Mouse (Mus musculus): ENCODE measurements around the gene Zswim5.
"Not testable (repeated sequence)": the region's sequence is repeated elsewhere in the genome, so short reads cannot be mapped to it uniquely, and the experiment has no call there.

Zswim5 gene

GRCm38 (mm10) chr4:116876995-116877728, at the start of gene Zswim5:
TSS of gene Zswim5 (plus strand) at chr4:116877376.
- DNase-seq, result peak; percentile 58

DNA sequence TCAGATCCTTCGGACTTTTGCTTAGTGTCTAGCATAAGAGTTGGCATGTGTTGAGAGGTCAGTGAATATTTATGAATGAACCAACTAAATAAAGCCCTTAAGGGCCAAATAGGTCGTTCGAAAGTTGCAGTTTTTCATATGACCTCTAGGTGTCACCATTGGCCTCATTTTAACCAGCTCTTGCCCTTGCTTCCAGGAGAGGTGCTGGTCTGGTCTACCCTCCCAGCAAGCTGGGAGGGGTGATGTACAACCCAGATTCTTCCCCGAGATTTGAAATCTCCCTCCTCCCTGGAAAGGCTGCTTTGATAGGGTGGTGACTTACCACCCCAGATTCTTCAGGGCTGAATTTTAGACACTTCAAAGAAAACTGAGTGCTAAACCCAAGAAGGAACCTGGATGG, 49.4 kb upstream of the Zswim5 start:
- peak; percentile 64 for DNase-seq

GRCm38 (mm10) chr4:116829364-116830069, 47.7 kb upstream of the Zswim5 start:
- DNase-seq, result peak; percentile 54

DNA sequence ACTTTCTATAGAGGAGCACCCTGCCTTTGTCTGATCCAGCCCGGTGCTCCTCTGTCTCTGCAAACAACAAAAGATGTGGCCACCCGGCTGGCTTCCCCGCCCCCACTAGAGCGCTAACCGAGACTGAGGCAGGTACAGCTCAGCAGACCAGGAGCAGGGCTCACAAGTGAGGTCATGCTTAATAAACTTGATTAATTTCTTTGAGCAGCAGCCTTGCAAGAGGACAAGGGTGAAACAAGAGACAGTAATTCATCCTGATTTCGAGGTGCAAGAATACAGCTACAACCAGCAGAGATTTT, 47.2 kb upstream of the Zswim5 start:
- DNase-seq, result no peak

GRCm38 (mm10) chr4:116838999-116839398, 38.2 kb upstream of the Zswim5 start:
- no peak for DNase-seq

GRCm38 (mm10) chr4:116840096-116840495, 37.1 kb upstream of the Zswim5 start:
- DNase-seq, result not testable (repeated sequence)

GRCm38 (mm10) chr4:116840841-116841240, 36.3 kb upstream of the Zswim5 start:
- no peak for DNase-seq

GRCm38 (mm10) chr4:116844324-116844723, 32.9 kb upstream of the Zswim5 start:
- DNase-seq, result no peak

DNA sequence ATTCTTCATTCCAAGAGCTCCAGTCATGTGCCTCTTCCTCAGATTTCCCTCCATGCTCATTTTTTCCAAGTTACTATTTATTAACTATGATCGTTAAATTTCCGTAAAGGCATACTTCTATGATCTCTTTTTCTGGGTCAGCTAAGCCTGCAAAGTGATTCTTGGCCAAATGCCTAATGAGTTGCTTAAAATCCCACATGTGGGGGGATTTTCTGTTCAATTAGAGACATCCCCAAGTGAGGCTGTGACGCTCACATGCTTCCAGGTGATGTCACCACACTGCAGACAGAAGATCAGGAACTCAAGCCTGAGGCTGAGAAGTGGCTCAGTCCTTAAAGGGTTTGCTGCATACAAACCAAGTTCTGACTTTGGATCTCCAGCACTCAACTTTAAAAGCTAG, 27.3 kb upstream of the Zswim5 start:
- DNase-seq, result no peak

DNA sequence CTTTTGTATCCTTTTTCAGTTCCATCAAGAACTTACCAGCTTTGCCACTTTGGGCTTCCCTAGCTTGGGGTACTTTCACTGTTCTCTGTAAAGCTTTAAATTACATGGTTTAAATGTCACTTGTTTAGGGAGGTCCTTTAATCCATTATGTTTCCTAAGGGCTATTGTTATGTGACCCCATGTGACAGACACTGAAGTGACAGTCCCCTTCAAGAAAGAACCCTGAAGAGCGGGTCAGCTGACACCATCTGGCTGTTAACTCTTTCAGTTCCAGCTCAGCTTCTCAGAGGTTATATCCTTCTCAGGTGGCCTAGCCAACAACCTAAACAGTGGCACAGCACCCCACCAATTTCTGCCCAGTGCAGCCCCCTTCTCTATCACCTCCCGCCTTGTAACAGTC, 22.9 kb upstream of the Zswim5 start:
- DNase-seq, result no peak

- no peak for DNase-seq
Measured at GRCm38 (mm10) chr4:116857203-116857602, 20.0 kb upstream of the Zswim5 start.

GRCm38 (mm10) chr4:116859711-116860110, 17.5 kb upstream of the Zswim5 start:
- DNase-seq, result no peak

GRCm38 (mm10) chr4:116862023-116862422, 15.2 kb upstream of the Zswim5 start:
- no peak for DNase-seq

GRCm38 (mm10) chr4:116869898-116870297, 7.3 kb upstream of the Zswim5 start:
- no peak for DNase-seq

DNA sequence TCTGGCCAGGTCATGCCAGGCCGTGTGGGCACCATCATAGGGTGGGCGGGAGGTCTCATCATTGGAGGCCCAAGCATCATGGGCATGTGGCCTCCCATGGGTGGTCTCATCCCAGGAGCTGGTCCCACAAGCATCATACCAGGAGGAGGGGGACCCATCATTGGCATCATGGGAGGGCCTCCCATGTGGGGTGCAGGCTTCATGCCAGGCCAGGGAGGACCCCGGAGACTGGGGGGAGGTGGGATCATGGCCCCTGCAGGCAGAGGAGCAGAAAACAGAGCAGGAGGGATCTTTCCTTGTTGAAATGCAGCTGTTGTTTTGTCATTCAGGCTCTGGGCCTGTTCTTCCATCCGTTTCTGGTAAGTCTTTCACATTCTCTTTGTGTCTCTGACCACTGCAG, 2.6 kb upstream of the Zswim5 start:
- DNase-seq, result no peak

DNA sequence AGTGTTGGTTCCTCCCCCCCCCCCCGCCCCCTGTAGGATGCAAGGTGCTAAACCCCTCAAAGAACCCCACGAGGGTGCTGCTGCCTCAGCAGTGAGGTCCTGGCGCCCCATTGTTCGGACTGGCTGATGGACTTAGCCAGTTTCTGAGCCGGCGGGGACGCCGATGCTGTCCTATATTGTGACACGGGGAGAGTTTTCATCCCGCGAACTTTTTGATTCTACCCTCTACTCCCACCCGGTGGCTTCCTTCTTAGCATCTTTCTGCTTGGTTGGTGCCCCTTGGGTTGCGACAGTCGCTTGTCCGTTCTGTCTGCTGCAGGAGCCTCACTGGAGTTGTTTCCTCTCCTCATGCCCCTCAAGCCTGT, 564 bp upstream of the Zswim5 start:
- DNase-seq, result peak; percentile 32

- DNase-seq, result peak; percentile 10
Measured at GRCm38 (mm10) chr4:116877729-116878321, 649 bp downstream of the Zswim5 start.

DNA sequence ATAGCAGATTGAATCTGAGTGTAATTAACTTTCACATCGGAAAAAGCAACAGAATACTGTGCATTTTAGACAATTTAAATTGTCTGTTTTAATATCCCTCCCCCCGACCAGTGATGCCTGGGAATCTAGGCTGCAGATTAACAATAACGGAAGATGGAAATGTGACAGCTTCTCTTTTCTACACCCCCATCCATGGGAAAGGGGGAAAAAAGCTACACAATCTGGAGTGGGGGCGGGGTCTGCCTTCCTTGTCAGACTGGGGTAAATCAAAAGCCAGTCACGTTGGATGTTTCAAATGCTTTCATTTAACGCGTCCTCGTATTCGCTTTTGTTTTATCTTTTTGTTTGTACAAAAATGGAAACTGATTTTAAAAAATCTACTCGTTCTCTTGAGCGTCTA, 1.3 kb downstream of the Zswim5 start:
- DNase-seq, result peak; percentile 13

DNA sequence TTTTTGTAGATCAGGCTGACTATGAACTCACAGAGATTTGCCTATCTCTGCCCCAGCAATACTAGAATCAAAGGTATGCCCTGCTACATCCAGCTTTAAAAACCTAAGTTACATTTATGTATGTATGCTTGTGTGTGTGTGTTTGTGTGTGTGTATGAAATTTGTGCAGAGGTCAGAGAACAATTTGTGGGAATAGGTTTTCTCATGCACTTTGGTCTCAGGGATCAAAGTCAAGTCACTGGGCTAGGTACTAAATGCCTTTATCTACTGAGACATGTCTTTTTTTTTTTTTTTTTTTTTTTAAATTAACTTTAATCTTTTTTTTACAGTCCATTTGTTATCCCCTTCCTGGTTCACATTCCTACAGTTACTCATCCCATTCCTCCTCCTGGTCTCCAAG, 5.5 kb downstream of the Zswim5 start:
- no peak for DNase-seq

GRCm38 (mm10) chr4:116894200-116895080, 17.3 kb downstream of the Zswim5 start:
- DNase-seq, result peak; percentile 21

- no peak for DNase-seq
Measured at GRCm38 (mm10) chr4:116910489-116911181, 33.5 kb downstream of the Zswim5 start.

DNA sequence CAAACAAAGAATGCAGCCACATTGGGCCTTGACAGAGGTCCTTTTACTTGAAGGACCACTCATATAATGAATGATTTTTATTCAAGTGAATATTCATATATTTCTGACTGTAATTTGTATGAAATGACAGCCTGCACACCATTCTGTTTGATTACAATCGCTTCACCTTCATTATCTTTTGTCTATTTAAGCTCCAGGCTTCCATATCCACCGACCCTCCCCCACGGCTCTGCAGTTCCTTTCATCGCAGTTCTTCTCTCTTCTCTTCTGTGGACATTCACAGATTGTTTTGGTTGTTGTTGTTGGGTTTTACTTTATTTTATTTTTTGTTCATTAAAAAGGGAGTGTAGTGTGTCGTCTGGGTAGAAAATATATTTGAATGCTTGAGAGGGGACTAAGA, 34.0 kb downstream of the Zswim5 start:
- DNase-seq, result no peak

DNA sequence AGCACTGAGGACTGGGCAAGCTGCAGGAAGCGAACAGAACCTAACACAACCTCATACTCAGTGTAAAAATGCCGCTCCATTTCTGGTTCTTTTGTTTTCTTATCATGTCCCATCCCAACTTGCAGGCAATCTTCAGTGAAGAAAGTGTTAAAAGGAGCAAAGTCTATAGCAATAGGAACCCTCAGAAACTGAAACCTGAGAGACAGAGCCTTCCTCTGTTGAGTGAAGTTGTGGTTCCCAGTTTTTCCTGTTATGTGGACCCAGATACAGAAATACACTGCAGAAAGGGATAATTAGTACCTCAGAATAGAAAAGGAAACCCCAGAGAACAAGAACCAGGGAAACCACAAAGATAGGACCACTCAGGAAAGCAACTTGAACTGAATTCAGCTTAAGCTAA, 36.1 kb downstream of the Zswim5 start:
- DNase-seq, result no peak

Data from lung, postnatal 10 days (tissue).